Mouse (Mus musculus) kidney, adult 2 months (tissue): ENCODE measurements around the gene Ttll12.

Experiments
- CTCF ChIP-seq: fragments of 200-500 bp; conservative IDR thresholded peaks from 2 replicates; pipeline ENCODE4 v1.5.1; 2011; ENCODE audit warnings: low read depth, mild to moderate bottlenecking, control low read depth, low read length, moderate library complexity, mixed read lengths; ENCODE audit not compliant: insufficient read depth, insufficient read length
- POLR2A ChIP-seq: fragments of 200-500 bp; IDR thresholded peaks from one replicate; pipeline ENCODE4 v1.6.1; 2011; ENCODE audit warnings: low read depth, low read length, control low read depth

- TF ChIP-seq CTCF (no peak), POLR2A (no peak)
Measured at GRCm38 (mm10) chr15:83546029-83546428, 48.9 kb downstream of the Ttll12 start.
